Mouse (Mus musculus) kidney, postnatal 0 days (tissue): Measurements from ENCODE around the gene Reps2. TPM values are rescaled to one million over a fixed set of nuclear protein-coding genes. Genes with fewer than 3 reads are reported as not detected.

Experiments
- ATAC-seq: fragments of 200-750 bp; cut with Nextera tagmentation; replicated peaks from 2 replicates; pipeline ENCODE4 v1.8.0; 2017; ENCODE audit warnings: low read depth, moderate number of reproducible peaks, moderate TSS enrichment, moderate library complexity; ENCODE audit not compliant: low FRiP score
- DNase-seq: peaks from one replicate; pipeline ENCODE4 v3.0.0-alpha.2; 2016; ENCODE audit warnings: low spot score
- H3K27ac ChIP-seq: fragments of 300-500 bp; sonication (generic); 2 replicates; pipeline ENCODE4 v1.5.1; 2014; ENCODE audit warnings: mild to moderate bottlenecking
- H3K27me3 ChIP-seq: fragments of 300-500 bp; sonication (generic); 2 replicates; pipeline ENCODE4 v1.6.1; 2014; ENCODE audit warnings: low read length, mixed read lengths; ENCODE audit not compliant: insufficient read depth
- H3K36me3 ChIP-seq: fragments of 300-500 bp; sonication (generic); 2 replicates; pipeline ENCODE4 v1.6.1; 2014; ENCODE audit warnings: low read length, mixed read lengths; ENCODE audit not compliant: insufficient read depth
- H3K4me1 ChIP-seq: fragments of 300-500 bp; sonication (generic); replicated peaks from 2 replicates; pipeline ENCODE4 v1.6.1; 2014; ENCODE audit warnings: antibody characterized with exemption, low read length, mixed read lengths; ENCODE audit not compliant: insufficient read depth
- H3K4me2 ChIP-seq: fragments of 300-500 bp; sonication (generic); 2 replicates; pipeline ENCODE4 v1.6.1; 2014; ENCODE audit warnings: mild to moderate bottlenecking, low read length, moderate library complexity, mixed read lengths
- H3K4me3 ChIP-seq: fragments of 300-500 bp; sonication (generic); replicated peaks from 2 replicates; pipeline ENCODE4 v1.5.1; 2014; ENCODE audit warnings: low read depth, low read length
- H3K9ac ChIP-seq: fragments of 300-500 bp; sonication (generic); 2 replicates; pipeline ENCODE4 v1.6.1; 2014; ENCODE audit warnings: low read depth, low read length
- H3K9me3 ChIP-seq: fragments of 300-500 bp; sonication (generic); replicated peaks from 2 replicates; pipeline ENCODE4 v1.6.1; 2016; ENCODE audit warnings: low read length, inconsistent platforms, mixed read lengths
- CTCF ChIP-seq: IDR thresholded peaks from 2 replicates; pipeline ENCODE4 v1.5.1; 2016; ENCODE audit warnings: antibody characterized with exemption, low read depth, mild to moderate bottlenecking, moderate library complexity
- WGBS: fragments of 180-500 bp; shearing (Covaris S2); extraction: QIAGEN DNeasy Blood & Tissue Kit; methylation state at CpG from one replicate; pipeline ENCODE4 v1.1.7; 2014; 5-methylcytosine and 5-hydroxymethylcytosine counted together
- polyA plus RNA-seq: library from polyadenylated mRNA; unstranded; fragments of >200 nt; fragmentation: Nextera tagmentation; extraction: Ambion mirVana; gene quantifications from 2 replicates; pipeline ENCODE4 v1.2.1, GENCODE M21; 2015

The Reps2 gene
- polyA plus RNA-seq, 1 experiment from 2014 or later, result 1.7 TPM

GRCm38 (mm10) chrX:162407291-162407690 is 236.2 kb downstream of the Reps2 start:
- no peak for DNase-seq
- H3K27me3 ChIP-seq, result no peaks in the 10 kb centered on the region
- WGBS, result 91% methylated on average over 4 of the region's 4 CpGs
- H3K27ac ChIP-seq, result no peak overlapping the region
- no peak for ATAC-seq
- H3K9ac ChIP-seq, result no peak overlapping the region
- H3K36me3 ChIP-seq, result no peaks in the 10 kb centered on the region
- H3K4me2 ChIP-seq, result no peak overlapping the region
- H3K4me1 ChIP-seq, result no peaks in the 10 kb centered on the region
- H3K9me3 ChIP-seq, result no peaks in the 10 kb centered on the region
- no peak for TF ChIP-seq CTCF
- H3K4me3 ChIP-seq, result no peak overlapping the region

- Histone ChIP-seq H3K4me1 (no peaks in the 10 kb centered on the region), H3K27ac (no peak overlapping the region), H3K9me3 (no peaks in the 10 kb centered on the region), H3K9ac (no peak overlapping the region), H3K27me3 (no peaks in the 10 kb centered on the region), H3K4me3 (no peak overlapping the region), H3K36me3 (no peaks in the 10 kb centered on the region), H3K4me2 (no peak overlapping the region)
- DNase-seq (no peak), ATAC-seq (no peak)
- WGBS, result 67% methylated on average over 3 of the region's 3 CpGs
- TF ChIP-seq CTCF, result no peak
Measured at GRCm38 (mm10) chrX:162402487-162402886, 241.0 kb downstream of the Reps2 start.

- WGBS, result 89% methylated on average over 1 of the region's 1 CpGs
- DNase-seq (no peak), ATAC-seq (no peak)
- H3K9me3 ChIP-seq, result no peaks in the 10 kb centered on the region
- H3K4me1 ChIP-seq, result no peaks in the 10 kb centered on the region
- no peaks in the 10 kb centered on the region for H3K27me3 ChIP-seq
- H3K4me3 ChIP-seq, result no peak overlapping the region
- H3K27ac ChIP-seq, result no peak overlapping the region
- TF ChIP-seq CTCF, result no peak
- H3K36me3 ChIP-seq, result no peaks in the 10 kb centered on the region
- H3K4me2 ChIP-seq, result no peak overlapping the region
- no peak overlapping the region for H3K9ac ChIP-seq
Measured at GRCm38 (mm10) chrX:162380730-162381129, 262.7 kb downstream of the Reps2 start.

GRCm38 (mm10) chrX:162363206-162363605 is 280.2 kb downstream of the Reps2 start:
- ATAC-seq, result no peak; the same call in 1 of the 2 replicates
- TF ChIP-seq CTCF, result no peak

More at GRCm38 (mm10) chrX:162363206-162363605, 280.2 kb downstream of the Reps2 start:
- WGBS, result 49% methylated on average over 2 of the region's 2 CpGs
- DNase-seq, result peak; percentile 62
- H3K4me2 ChIP-seq, result no peak overlapping the region
- no peaks in the 10 kb centered on the region for H3K27me3 ChIP-seq
- no peaks in the 10 kb centered on the region for H3K36me3 ChIP-seq
- no peak overlapping the region for H3K9ac ChIP-seq
- no peaks in the 10 kb centered on the region for H3K9me3 ChIP-seq
- no peak overlapping the region for H3K4me3 ChIP-seq
- no peaks in the 10 kb centered on the region for H3K4me1 ChIP-seq
- H3K27ac ChIP-seq, result no peak overlapping the region

Other genes with a start within 250 kb of the Reps2 start
- 440 and 467 TPM in 2 replicates for gene Rbbp7, start 116.8 kb upstream of the Reps2 start, polyA plus RNA-seq
- 11.9 TPM in 2 replicates for gene Txlng, start 185.8 kb upstream of the Reps2 start, polyA plus RNA-seq
- gene Syap1, start 244.8 kb upstream of the Reps2 start, polyA plus RNA-seq, result 58.7 and 62.3 TPM in 2 replicates